Mouse (Mus musculus): ENCODE results near the gene Plbd2. TPM values are rescaled to one million over a fixed set of nuclear protein-coding genes. Genes with fewer than 3 reads are reported as not detected.

Plbd2 gene
- polyA plus RNA-seq, 1 experiment from 2014 or later, result 29.3 TPM

- WGBS, result 94% methylated on average over 6 of the region's 6 CpGs
- no peak overlapping the region for H3K9ac ChIP-seq (replicated peaks)
- H3K36me3 ChIP-seq, result no peaks in the 10 kb centered on the region
- no peaks in the 10 kb centered on the region for H3K27me3 ChIP-seq
- H3K4me1 ChIP-seq (replicated peaks), result 0 out of 2 replicates have a peak, but pooled peaks cover 3% of the 10 kb centered on the region
- H3K9me3 ChIP-seq, result no peaks in the 10 kb centered on the region
- ATAC-seq, result no peak
- no peak overlapping the region for H3K4me3 ChIP-seq (replicated peaks)
- H3K4me2 ChIP-seq (replicated peaks), result no peak overlapping the region
- H3K27ac ChIP-seq, result no peak overlapping the region
These were observed 34.6 kb downstream of the Plbd2 start for GRCm38 (mm10) chr5:120468830-120469229.

- Histone ChIP-seq H3K4me2 (replicated peaks) (no peak overlapping the region), H3K36me3 (no peaks in the 10 kb centered on the region), H3K27me3 (peaks cover under 1% of the 10 kb centered on the region; the same call in 1 of the 2 replicates), H3K4me3 (replicated peaks) (no peak overlapping the region), H3K27ac (no peak overlapping the region), H3K9ac (replicated peaks) (no peak overlapping the region), H3K9me3 (no peaks in the 10 kb centered on the region), H3K4me1 (replicated peaks) (0 out of 2 replicates have a peak, but pooled peaks cover 3% of the 10 kb centered on the region)
- ATAC-seq, result no peak
- WGBS, result 87% methylated on average over 5 of the region's 5 CpGs
These were observed 35.1 kb downstream of the Plbd2 start for GRCm38 (mm10) chr5:120468336-120468735.

GRCm38 (mm10) chr5:120467026-120467425, 36.4 kb downstream of the Plbd2 start:
- WGBS, result 9% methylated on average over 4 of the region's 4 CpGs
- peaks cover 9% of the 10 kb centered on the region for H3K27me3 ChIP-seq
- H3K4me3 ChIP-seq (replicated peaks), result peak overlapping the region; percentile 27
- ATAC-seq, result no peak
- H3K9ac ChIP-seq (replicated peaks), result peak overlapping the region; percentile 48
- peak overlapping the region; percentile 3; the same call in 1 of the 2 replicates for H3K27ac ChIP-seq
- H3K36me3 ChIP-seq, result no peaks in the 10 kb centered on the region
- H3K4me2 ChIP-seq (replicated peaks), result peak overlapping the region; percentile 32
- H3K9me3 ChIP-seq, result no peaks in the 10 kb centered on the region
- 0 out of 2 replicates have a peak, but pooled peaks cover 3% of the 10 kb centered on the region for H3K4me1 ChIP-seq (replicated peaks)

DNA sequence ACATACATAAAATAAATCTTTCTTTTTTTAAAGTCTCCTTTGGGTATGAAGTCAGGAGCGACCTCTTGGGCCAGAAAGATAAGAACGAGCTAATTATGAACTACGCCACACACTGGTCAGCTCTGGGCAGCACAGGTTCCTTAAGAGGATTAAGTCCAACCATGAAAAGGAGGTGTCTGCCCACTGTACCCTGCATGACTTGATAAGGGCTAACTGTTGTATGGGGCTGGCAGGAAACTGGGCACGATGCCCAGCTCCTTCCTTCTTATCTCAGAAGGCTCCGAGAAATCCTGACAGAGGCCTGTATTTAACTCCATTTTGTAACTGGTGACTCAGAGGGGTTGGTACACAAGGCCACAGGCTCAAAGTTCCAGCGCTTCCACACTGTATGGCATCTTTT, 37.6 kb downstream of the Plbd2 start:
- no peak overlapping the region for H3K4me2 ChIP-seq (replicated peaks)
- WGBS, result 73% methylated on average over 6 of the region's 6 CpGs
- H3K36me3 ChIP-seq, result no peaks in the 10 kb centered on the region
- 0 out of 2 replicates have a peak, but pooled peaks have one; percentile 34 for ATAC-seq
- H3K27ac ChIP-seq, result no peak overlapping the region
- H3K9ac ChIP-seq (replicated peaks), result no peak overlapping the region
- peaks cover 21% of the 10 kb centered on the region for H3K27me3 ChIP-seq
- no peaks in the 10 kb centered on the region for H3K9me3 ChIP-seq
- no peak overlapping the region for H3K4me3 ChIP-seq (replicated peaks)
- 0 out of 2 replicates have a peak, but pooled peaks cover 3% of the 10 kb centered on the region for H3K4me1 ChIP-seq (replicated peaks)

DNA sequence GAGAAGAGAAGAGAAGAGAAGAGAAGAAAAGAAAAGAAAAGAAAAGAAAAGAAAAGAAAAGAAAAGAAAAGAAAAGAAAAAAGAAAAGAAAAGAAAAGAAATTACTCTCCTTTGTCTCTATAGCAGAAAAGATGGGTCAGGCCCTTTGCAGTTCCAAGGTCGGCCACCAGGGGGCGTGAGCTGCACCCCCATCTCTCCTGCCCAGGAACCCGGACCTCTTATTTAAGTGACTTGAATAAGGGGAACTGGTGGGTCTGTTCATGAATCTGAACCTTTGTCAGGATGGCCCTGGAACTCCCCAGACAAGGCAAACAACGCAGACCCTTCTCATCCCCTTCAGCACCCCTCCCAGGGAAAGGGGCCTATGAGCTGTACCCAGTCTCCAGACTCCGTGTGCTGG, 38.4 kb downstream of the Plbd2 start:
- Histone ChIP-seq H3K27ac (no peak overlapping the region), H3K27me3 (peaks cover 27% of the 10 kb centered on the region), H3K36me3 (no peaks in the 10 kb centered on the region), H3K9ac (replicated peaks) (no peak overlapping the region), H3K4me3 (replicated peaks) (no peak overlapping the region), H3K4me2 (replicated peaks) (no peak overlapping the region), H3K4me1 (replicated peaks) (0 out of 2 replicates have a peak, but pooled peaks cover 3% of the 10 kb centered on the region), H3K9me3 (no peaks in the 10 kb centered on the region)
- no peak for ATAC-seq
- 38% methylated on average over 5 of the region's 5 CpGs for WGBS

- Histone ChIP-seq H3K4me2 (replicated peaks) (no peak overlapping the region), H3K9me3 (no peaks in the 10 kb centered on the region), H3K9ac (replicated peaks) (no peak overlapping the region), H3K27ac (no peak overlapping the region), H3K36me3 (no peaks in the 10 kb centered on the region), H3K4me3 (replicated peaks) (no peak overlapping the region), H3K27me3 (peaks cover 30% of the 10 kb centered on the region), H3K4me1 (replicated peaks) (0 out of 2 replicates have a peak, but pooled peaks cover 3% of the 10 kb centered on the region)
- no peak for ATAC-seq
- WGBS, result 76% methylated on average over 4 of the region's 4 CpGs
These were observed 39.1 kb downstream of the Plbd2 start for GRCm38 (mm10) chr5:120464321-120464720.

DNA sequence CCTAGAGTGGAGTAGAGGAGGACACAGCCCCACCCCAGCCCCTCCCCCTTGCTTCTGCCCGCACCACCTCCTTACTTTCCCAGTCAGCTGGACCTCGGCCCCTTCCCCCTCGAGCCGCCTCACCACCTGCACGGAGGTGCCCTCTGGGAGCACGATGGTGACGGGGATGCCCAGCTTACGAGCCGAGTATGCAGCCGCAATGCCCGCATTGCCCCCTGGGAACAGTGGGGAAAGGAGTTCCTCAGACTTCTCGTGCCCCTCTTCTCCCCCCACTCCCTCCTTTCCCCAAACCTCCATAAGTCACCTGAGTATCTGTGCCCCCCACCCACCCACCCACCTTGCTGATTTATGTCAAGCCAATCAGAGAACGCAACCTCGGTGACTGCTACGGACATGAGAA, 41.5 kb downstream of the Plbd2 start:
- no peaks in the 10 kb centered on the region for H3K9me3 ChIP-seq
- H3K27me3 ChIP-seq, result peaks cover 40% of the 10 kb centered on the region
- no peak overlapping the region for H3K4me3 ChIP-seq (replicated peaks)
- peaks cover 8% of the 10 kb centered on the region; the same call in 1 of the 2 replicates for H3K4me1 ChIP-seq (replicated peaks)
- WGBS, result 78% methylated on average over 15 of the region's 15 CpGs
- H3K4me2 ChIP-seq (replicated peaks), result no peak overlapping the region
- H3K36me3 ChIP-seq, result no peaks in the 10 kb centered on the region
- no peak overlapping the region for H3K27ac ChIP-seq
- ATAC-seq, result no peak
- no peak overlapping the region for H3K9ac ChIP-seq (replicated peaks)

GRCm38 (mm10) chr5:120459133-120459532, 44.3 kb downstream of the Plbd2 start:
- Histone ChIP-seq H3K27me3 (peaks cover 61% of the 10 kb centered on the region), H3K4me2 (replicated peaks) (no peak overlapping the region), H3K9ac (replicated peaks) (no peak overlapping the region), H3K4me3 (replicated peaks) (no peak overlapping the region), H3K36me3 (no peaks in the 10 kb centered on the region), H3K27ac (no peak overlapping the region), H3K4me1 (replicated peaks) (peaks cover 4% of the 10 kb centered on the region; the same call in 1 of the 2 replicates), H3K9me3 (no peaks in the 10 kb centered on the region)
- WGBS, result 80% methylated on average over 10 of the region's 10 CpGs
- no peak for ATAC-seq

GRCm38 (mm10) chr5:120457628-120458027, 45.8 kb downstream of the Plbd2 start:
- 0 out of 2 replicates have a peak, but pooled peaks have one; percentile 41 for ATAC-seq
- Histone ChIP-seq H3K27me3 (peaks cover 59% of the 10 kb centered on the region), H3K36me3 (no peaks in the 10 kb centered on the region), H3K9ac (replicated peaks) (no peak overlapping the region), H3K27ac (no peak overlapping the region), H3K4me3 (replicated peaks) (no peak overlapping the region), H3K4me1 (replicated peaks) (peaks cover 4% of the 10 kb centered on the region; the same call in 1 of the 2 replicates), H3K4me2 (replicated peaks) (no peak overlapping the region), H3K9me3 (no peaks in the 10 kb centered on the region)
- WGBS, result 5% methylated on average over 9 of the region's 9 CpGs

DNA sequence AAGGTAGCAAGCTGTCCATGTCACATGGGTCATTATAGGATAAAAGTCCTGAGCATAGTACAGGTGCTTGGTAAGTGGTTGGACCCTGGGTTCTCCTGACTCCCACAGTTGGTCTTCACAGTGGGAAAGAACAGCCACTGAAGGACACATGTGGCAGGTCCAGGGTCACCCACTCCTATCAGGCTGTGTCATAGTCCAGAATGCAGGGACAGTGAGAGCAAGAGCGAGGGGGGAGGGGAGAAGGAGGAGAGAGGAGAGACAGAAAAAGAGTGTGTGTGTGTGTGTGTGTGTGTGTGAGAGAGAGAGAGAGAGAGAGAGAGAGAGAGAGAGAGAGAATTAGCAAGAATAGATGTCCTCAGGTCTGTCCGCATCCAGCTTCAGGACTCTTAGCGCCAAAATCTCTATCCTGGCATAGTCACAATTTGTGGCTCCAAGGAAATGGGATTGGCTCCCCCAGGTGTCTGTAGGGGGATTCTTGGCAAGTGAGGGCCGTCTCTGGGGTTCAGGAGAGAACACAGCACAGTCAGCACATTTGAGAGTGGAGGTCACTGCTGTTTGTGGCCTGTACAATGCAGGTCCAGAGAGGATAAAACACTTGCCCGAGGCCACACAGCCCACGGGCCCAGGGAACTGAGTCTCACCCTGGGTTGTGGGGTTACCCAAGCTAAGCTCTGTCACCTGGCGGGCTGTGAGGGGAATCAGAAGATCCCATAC, 46.4 kb downstream of the Plbd2 start:
- H3K9ac ChIP-seq (replicated peaks), result no peak overlapping the region
- H3K27me3 ChIP-seq, result peaks cover 56% of the 10 kb centered on the region
- H3K9me3 ChIP-seq, result no peaks in the 10 kb centered on the region
- no peaks in the 10 kb centered on the region for H3K36me3 ChIP-seq
- ATAC-seq, result 0 out of 2 replicates have a peak, but pooled peaks have one; percentile 15
- 49% methylated on average over 7 of the region's 7 CpGs for WGBS
- H3K4me3 ChIP-seq (replicated peaks), result no peak overlapping the region
- H3K4me2 ChIP-seq (replicated peaks), result no peak overlapping the region
- H3K4me1 ChIP-seq (replicated peaks), result peaks cover 4% of the 10 kb centered on the region; the same call in 1 of the 2 replicates
- H3K27ac ChIP-seq, result no peak overlapping the region

DNA sequence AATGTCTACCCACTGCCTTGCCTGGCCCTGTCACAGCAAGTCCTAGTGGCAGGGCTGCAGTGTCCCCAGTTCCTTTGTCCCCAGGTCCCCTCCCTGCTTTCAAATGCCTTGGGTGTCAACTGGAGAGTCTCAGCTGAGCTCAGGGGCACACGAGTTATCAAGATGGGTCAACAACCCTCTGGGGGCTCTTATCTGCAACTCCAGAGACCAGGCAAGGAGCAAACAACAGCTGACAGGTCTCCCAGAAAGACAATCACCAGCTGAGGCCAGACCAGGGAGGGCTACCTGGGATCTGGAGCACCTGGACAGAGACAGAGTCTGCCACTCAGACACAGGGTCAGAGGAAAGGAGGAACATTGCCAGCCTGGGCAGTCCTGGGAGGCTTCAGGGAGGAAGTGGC, 47.2 kb downstream of the Plbd2 start:
- no peaks in the 10 kb centered on the region for H3K9me3 ChIP-seq
- 44% methylated on average over 1 of the region's 1 CpGs for WGBS
- no peak overlapping the region for H3K4me3 ChIP-seq (replicated peaks)
- no peak overlapping the region for H3K4me2 ChIP-seq (replicated peaks)
- no peaks in the 10 kb centered on the region for H3K36me3 ChIP-seq
- H3K27ac ChIP-seq, result no peak overlapping the region
- no peak for ATAC-seq
- H3K4me1 ChIP-seq (replicated peaks), result peaks cover 4% of the 10 kb centered on the region; the same call in 1 of the 2 replicates
- H3K9ac ChIP-seq (replicated peaks), result no peak overlapping the region
- H3K27me3 ChIP-seq, result peaks cover 52% of the 10 kb centered on the region

DNA sequence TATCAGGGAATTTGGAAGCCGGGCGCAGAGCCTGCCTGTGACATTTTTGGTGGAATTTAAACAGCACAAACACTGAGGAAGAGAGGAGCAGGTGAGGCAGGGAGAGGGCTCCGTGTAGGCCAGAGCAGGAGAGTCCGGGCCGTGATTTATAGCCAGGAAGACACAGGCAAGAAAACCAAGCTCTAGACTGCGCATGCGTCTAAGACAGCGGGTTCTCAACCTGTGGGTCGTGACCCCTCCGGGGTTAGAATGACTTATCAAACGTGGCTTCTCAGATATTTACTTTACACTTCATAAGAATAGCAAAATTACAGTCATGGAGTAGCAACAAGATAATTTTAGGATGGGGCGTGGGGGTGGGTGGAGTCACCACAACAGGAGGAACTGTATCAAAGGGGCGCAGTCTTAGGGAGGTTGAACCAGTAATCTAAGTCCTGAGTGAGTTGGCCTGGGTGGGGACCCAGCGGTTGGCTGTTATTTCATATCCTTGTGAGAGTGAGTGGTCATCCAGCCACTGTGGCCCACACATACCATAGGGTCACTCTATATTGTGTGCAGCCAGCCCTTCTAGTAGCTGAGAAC, 48.6 kb downstream of the Plbd2 start:
- H3K9me3 ChIP-seq, result no peaks in the 10 kb centered on the region
- no peak for ATAC-seq
- whole genome bisulfite sequencing, result 83% methylated on average over 14 of the region's 14 CpGs
- peaks cover 4% of the 10 kb centered on the region; the same call in 1 of the 2 replicates for H3K4me1 ChIP-seq (replicated peaks)
- peaks cover 47% of the 10 kb centered on the region for H3K27me3 ChIP-seq
- H3K36me3 ChIP-seq, result no peaks in the 10 kb centered on the region
- H3K9ac ChIP-seq (replicated peaks), result no peak overlapping the region
- 0 out of 2 replicates have a peak overlapping the region, but pooled peaks have one; percentile 31 for H3K27ac ChIP-seq
- no peak overlapping the region for H3K4me2 ChIP-seq (replicated peaks)
- H3K4me3 ChIP-seq (replicated peaks), result no peak overlapping the region

Data from midbrain, embryonic 13.5 days (tissue).